Mouse (Mus musculus): Measurements from ENCODE around the gene Hist1h2ae.
"Not testable (repeated sequence)": the region's sequence is repeated elsewhere in the genome, so short reads cannot be mapped to it uniquely, and the experiment has no call there.

The Hist1h2ae gene

GRCm38 (mm10) chr13:23571022-23571503 lies at the start of gene Hist1h2ae, which contains the start of gene Hist1h2bg:
TSS of gene Hist1h2ae (minus strand) at chr13:23571220.
TSS of gene Hist1h2bg (plus strand) at chr13:23571396.
- peak; percentile 73 for DNase-seq (ENCODE audit: low read depth, low spot score)

- DNase-seq (ENCODE audit: low read depth, low spot score), result no peak
Measured at GRCm38 (mm10) chr13:23620056-23620732, 49.2 kb upstream of the Hist1h2ae start.

- no peak for DNase-seq (ENCODE audit: low read depth, low spot score)
Measured at GRCm38 (mm10) chr13:23611638-23612037, 40.6 kb upstream of the Hist1h2ae start.

- no peak for DNase-seq (ENCODE audit: low read depth, low spot score)
Measured at GRCm38 (mm10) chr13:23610393-23610792, 39.4 kb upstream of the Hist1h2ae start.

- DNase-seq (ENCODE audit: low read depth, low spot score), result no peak
Measured at GRCm38 (mm10) chr13:23609844-23610243, 38.8 kb upstream of the Hist1h2ae start.

GRCm38 (mm10) chr13:23609209-23609608 lies 38.2 kb upstream of the Hist1h2ae start:
- no peak for DNase-seq (ENCODE audit: low read depth, low spot score)

GRCm38 (mm10) chr13:23605052-23605451 lies 34.0 kb upstream of the Hist1h2ae start:
- no peak for DNase-seq (ENCODE audit: low read depth, low spot score)

- DNase-seq (ENCODE audit: low read depth, low spot score), result no peak
Measured at GRCm38 (mm10) chr13:23604452-23604851, 33.4 kb upstream of the Hist1h2ae start.

- no peak for DNase-seq (ENCODE audit: low read depth, low spot score)
Measured at GRCm38 (mm10) chr13:23603182-23603699, 32.2 kb upstream of the Hist1h2ae start.

GRCm38 (mm10) chr13:23597957-23598356 lies 26.9 kb upstream of the Hist1h2ae start:
- peak; percentile 65 for DNase-seq (ENCODE audit: low read depth, low spot score)

GRCm38 (mm10) chr13:23595622-23596372 lies 24.8 kb upstream of the Hist1h2ae start:
- no peak for DNase-seq (ENCODE audit: low read depth, low spot score)

GRCm38 (mm10) chr13:23595185-23595584 lies 24.2 kb upstream of the Hist1h2ae start:
- no peak for DNase-seq (ENCODE audit: low read depth, low spot score)

GRCm38 (mm10) chr13:23593051-23593770 lies 22.2 kb upstream of the Hist1h2ae start:
- no peak for DNase-seq (ENCODE audit: low read depth, low spot score)

- no peak for DNase-seq (ENCODE audit: low read depth, low spot score)
Measured at GRCm38 (mm10) chr13:23592614-23593013, 21.6 kb upstream of the Hist1h2ae start.

- DNase-seq (ENCODE audit: low read depth, low spot score), result not testable (repeated sequence)
Measured at GRCm38 (mm10) chr13:23591886-23592285, 20.9 kb upstream of the Hist1h2ae start.

- DNase-seq (ENCODE audit: low read depth, low spot score), result no peak
Measured at GRCm38 (mm10) chr13:23591206-23591605, 20.2 kb upstream of the Hist1h2ae start.

GRCm38 (mm10) chr13:23586940-23587225 lies 15.9 kb upstream of the Hist1h2ae start:
- DNase-seq (ENCODE audit: low read depth, low spot score), result no peak

- no peak for DNase-seq (ENCODE audit: low read depth, low spot score)
Measured at GRCm38 (mm10) chr13:23586099-23586939, 15.3 kb upstream of the Hist1h2ae start.

- peak; percentile 76 for DNase-seq (ENCODE audit: low read depth, low spot score)
Measured at GRCm38 (mm10) chr13:23585442-23586098, 14.6 kb upstream of the Hist1h2ae start.

- peak; percentile 36 for DNase-seq (ENCODE audit: low read depth, low spot score)
Measured at GRCm38 (mm10) chr13:23585029-23585441, 14.0 kb upstream of the Hist1h2ae start.

GRCm38 (mm10) chr13:23584331-23584730 lies 13.3 kb upstream of the Hist1h2ae start:
- no peak for DNase-seq (ENCODE audit: low read depth, low spot score)

Measured in retina, postnatal 7 days (tissue).